Mouse (Mus musculus) stomach, embryonic 16.5 days (tissue): ENCODE results near the gene Srd5a2. TPM values are rescaled to one million over a fixed set of nuclear protein-coding genes. Genes with fewer than 3 reads are reported as not detected.

Experiments used
- ATAC-seq: fragments of 200-750 bp; cut with Nextera tagmentation; 2 replicates; pipeline ENCODE4 v1.8.0; 2017; ENCODE audit warnings: moderate number of reproducible peaks, moderate TSS enrichment; ENCODE audit not compliant: insufficient read depth, low FRiP score
- H3K27ac ChIP-seq: fragments of 300-500 bp; sonication (generic); 2 replicates; pipeline ENCODE4 v1.5.1; 2014; ENCODE audit warnings: low read length
- H3K27me3 ChIP-seq: fragments of 300-500 bp; sonication (generic); 2 replicates; pipeline ENCODE4 v1.6.1; 2014; ENCODE audit warnings: low read length, control low read depth, mixed read lengths; ENCODE audit not compliant: control insufficient read depth, insufficient read depth
- H3K36me3 ChIP-seq: fragments of 300-500 bp; sonication (generic); 2 replicates; pipeline ENCODE4 v1.6.1; 2014; ENCODE audit warnings: low read length; ENCODE audit not compliant: control insufficient read depth, insufficient read depth
- H3K4me1 ChIP-seq: fragments of 300-500 bp; sonication (generic); 2 replicates; pipeline ENCODE4 v1.6.1; 2014; ENCODE audit warnings: low read length, control low read depth, mixed read lengths; ENCODE audit not compliant: control insufficient read depth, insufficient read depth
- H3K4me2 ChIP-seq: fragments of 300-500 bp; sonication (generic); 2 replicates; pipeline ENCODE4 v1.6.1; 2014; ENCODE audit warnings: low read depth, low read length, mixed read lengths
- H3K4me3 ChIP-seq: fragments of 300-500 bp; sonication (generic); replicated peaks from 2 replicates; pipeline ENCODE4 v1.5.1; 2014; ENCODE audit warnings: mild to moderate bottlenecking, low read length
- H3K9ac ChIP-seq: fragments of 300-500 bp; sonication (generic); 2 replicates; pipeline ENCODE4 v1.6.1; 2014; ENCODE audit warnings: low read length
- H3K9me3 ChIP-seq: fragments of 300-500 bp; sonication (generic); replicated peaks from 2 replicates; pipeline ENCODE4 v1.6.1; 2016; ENCODE audit warnings: low read length, control low read depth; ENCODE audit not compliant: control insufficient read depth
- WGBS: fragments of 180-500 bp; shearing (Covaris S2); extraction: QIAGEN DNeasy Blood & Tissue Kit; methylation state at CpG from one replicate; pipeline ENCODE4 v1.1.7; 2014; 5-methylcytosine and 5-hydroxymethylcytosine counted together
- polyA plus RNA-seq: library from polyadenylated mRNA; unstranded; fragments of >200 nt; fragmentation: Nextera tagmentation; extraction: Ambion mirVana; gene quantifications from 2 replicates; pipeline ENCODE4 v1.2.1, GENCODE M21; 2015

Srd5a2 gene
- polyA plus RNA-seq, 1 experiment from 2014 or later: not detected

GRCm38 (mm10) chr17:73995907-73996645 lies 51.6 kb downstream of the Srd5a2 start:
- H3K4me3 ChIP-seq: no peak overlapping the region
- H3K9me3 ChIP-seq: no peaks in the 10 kb centered on the region
- no peak overlapping the region for H3K4me2 ChIP-seq
- no peak overlapping the region for H3K9ac ChIP-seq
- H3K27ac ChIP-seq: no peak overlapping the region
- ATAC-seq: no peak
- WGBS: 80% methylated on average over 13 of the region's 13 CpGs
- H3K27me3 ChIP-seq: no peaks in the 10 kb centered on the region
- H3K4me1 ChIP-seq: no peaks in the 10 kb centered on the region
- H3K36me3 ChIP-seq: no peaks in the 10 kb centered on the region

DNA sequence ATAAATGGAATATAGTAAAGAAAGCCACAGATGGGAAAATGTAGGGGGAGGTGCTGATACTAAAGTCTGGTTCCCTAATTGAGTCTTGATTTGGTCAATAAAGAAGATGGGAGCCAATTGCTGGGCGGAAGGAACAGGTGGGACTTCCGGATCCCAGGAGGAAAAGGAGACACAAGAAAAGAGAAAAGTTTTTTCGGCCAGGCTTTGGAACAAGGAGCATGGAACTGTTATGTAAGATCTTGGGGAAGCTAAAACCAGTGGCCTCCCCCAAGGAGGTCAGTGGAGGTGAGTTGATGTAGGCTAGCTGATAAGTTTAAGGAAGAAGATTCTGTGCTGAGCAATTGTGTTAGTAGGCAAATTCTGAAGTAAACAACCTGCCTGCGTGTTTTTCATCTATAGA lies 56.5 kb downstream of the Srd5a2 start:
- 88% methylated on average over 4 of the region's 4 CpGs for WGBS
- no peak for ATAC-seq

DNA sequence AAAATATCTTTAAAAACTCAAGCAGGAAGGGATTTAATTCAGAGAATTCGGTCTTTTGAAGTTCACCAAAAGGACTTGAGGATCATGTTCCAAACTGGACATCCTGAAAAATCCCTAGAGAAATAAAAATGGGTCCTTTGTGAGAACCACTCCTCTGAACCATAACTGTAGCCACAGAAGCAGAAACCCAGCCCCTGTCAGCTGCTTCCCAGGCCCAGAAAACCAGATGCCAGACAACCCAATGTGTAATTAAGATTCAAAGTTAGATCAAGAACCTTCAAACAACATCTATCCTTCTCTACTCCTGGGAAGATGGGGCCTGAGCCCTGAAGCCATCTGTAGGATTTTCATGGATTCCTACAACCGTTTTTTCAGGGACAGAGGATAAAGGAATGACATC lies 61.1 kb downstream of the Srd5a2 start:
- no peak for ATAC-seq
- 74% methylated on average over 2 of the region's 2 CpGs for WGBS
- Histone ChIP-seq H3K36me3 (no peaks in the 10 kb centered on the region), H3K4me3 (no peak overlapping the region), H3K27me3 (no peaks in the 10 kb centered on the region), H3K9me3 (no peaks in the 10 kb centered on the region), H3K4me2 (no peak overlapping the region), H3K4me1 (no peaks in the 10 kb centered on the region), H3K9ac (no peak overlapping the region), H3K27ac (no peak overlapping the region)

More for the DNA sequence above, 56.5 kb downstream of the Srd5a2 start:
- H3K4me3 ChIP-seq: no peak overlapping the region
- no peak overlapping the region for H3K9ac ChIP-seq
- H3K27ac ChIP-seq: no peak overlapping the region
- no peaks in the 10 kb centered on the region for H3K36me3 ChIP-seq
- no peaks in the 10 kb centered on the region for H3K9me3 ChIP-seq
- no peaks in the 10 kb centered on the region for H3K4me1 ChIP-seq
- H3K27me3 ChIP-seq: no peaks in the 10 kb centered on the region
- H3K4me2 ChIP-seq: no peak overlapping the region

- WGBS: 72% methylated on average over 4 of the region's 4 CpGs
- no peak for ATAC-seq
- H3K9me3 ChIP-seq: no peaks in the 10 kb centered on the region
- H3K4me1 ChIP-seq: no peaks in the 10 kb centered on the region
- H3K36me3 ChIP-seq: no peaks in the 10 kb centered on the region
- H3K9ac ChIP-seq: no peak overlapping the region
- no peak overlapping the region for H3K27ac ChIP-seq
- no peak overlapping the region for H3K4me3 ChIP-seq
- no peak overlapping the region for H3K4me2 ChIP-seq
- no peaks in the 10 kb centered on the region for H3K27me3 ChIP-seq
Measured at GRCm38 (mm10) chr17:73985936-73986335, 61.8 kb downstream of the Srd5a2 start.

DNA sequence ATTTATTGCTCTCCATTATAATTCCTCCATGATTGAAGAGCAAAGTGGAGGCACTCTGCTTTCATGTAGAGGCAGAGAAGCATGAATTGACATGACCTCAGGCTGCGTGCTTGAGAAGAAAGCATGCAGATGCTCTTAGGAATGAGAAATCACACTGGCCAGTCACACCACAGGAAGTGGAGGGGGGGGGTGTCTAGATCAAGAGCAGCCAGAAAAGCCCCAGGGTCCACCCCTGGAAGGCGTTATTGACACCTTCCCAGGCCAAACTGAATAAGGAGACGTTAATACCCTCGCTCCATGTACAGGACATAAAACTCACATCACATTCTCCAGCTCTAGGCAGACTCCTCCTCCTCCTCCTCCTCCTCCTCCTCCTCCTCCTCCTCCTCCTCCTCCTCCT lies 63.2 kb downstream of the Srd5a2 start:
- 18% methylated on average over 4 of the region's 4 CpGs for WGBS
- Histone ChIP-seq H3K9ac (no peak overlapping the region), H3K36me3 (no peaks in the 10 kb centered on the region), H3K9me3 (no peaks in the 10 kb centered on the region), H3K27ac (no peak overlapping the region), H3K4me3 (no peak overlapping the region), H3K4me2 (no peak overlapping the region), H3K4me1 (no peaks in the 10 kb centered on the region), H3K27me3 (no peaks in the 10 kb centered on the region)
- ATAC-seq: no peak

DNA sequence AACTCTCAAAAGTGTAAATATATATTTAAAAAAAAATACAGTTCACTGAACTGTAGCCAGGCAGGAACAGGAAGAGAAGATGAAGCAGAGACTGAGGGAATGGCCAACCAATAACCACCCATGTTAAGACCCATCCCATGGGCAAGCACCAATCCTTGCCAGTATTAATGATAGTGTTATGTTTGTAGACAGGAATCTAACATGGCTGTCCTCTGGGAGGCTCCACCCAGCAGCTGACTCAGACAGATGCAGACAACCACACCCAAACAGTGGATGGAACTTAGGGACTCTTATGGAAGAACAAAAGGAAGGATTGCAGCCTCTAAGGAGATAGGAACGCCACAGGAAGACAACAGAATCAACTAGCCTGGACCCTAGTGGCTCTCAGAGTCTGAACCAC lies 64.8 kb downstream of the Srd5a2 start:
- no peaks in the 10 kb centered on the region for H3K27me3 ChIP-seq
- H3K4me1 ChIP-seq: no peaks in the 10 kb centered on the region
- no peak overlapping the region for H3K27ac ChIP-seq
- no peak overlapping the region for H3K9ac ChIP-seq
- ATAC-seq: no peak
- no peaks in the 10 kb centered on the region for H3K36me3 ChIP-seq
- H3K9me3 ChIP-seq: no peaks in the 10 kb centered on the region
- WGBS: 78% methylated on average over 1 of the region's 1 CpGs
- H3K4me2 ChIP-seq: no peak overlapping the region
- no peak overlapping the region for H3K4me3 ChIP-seq

DNA sequence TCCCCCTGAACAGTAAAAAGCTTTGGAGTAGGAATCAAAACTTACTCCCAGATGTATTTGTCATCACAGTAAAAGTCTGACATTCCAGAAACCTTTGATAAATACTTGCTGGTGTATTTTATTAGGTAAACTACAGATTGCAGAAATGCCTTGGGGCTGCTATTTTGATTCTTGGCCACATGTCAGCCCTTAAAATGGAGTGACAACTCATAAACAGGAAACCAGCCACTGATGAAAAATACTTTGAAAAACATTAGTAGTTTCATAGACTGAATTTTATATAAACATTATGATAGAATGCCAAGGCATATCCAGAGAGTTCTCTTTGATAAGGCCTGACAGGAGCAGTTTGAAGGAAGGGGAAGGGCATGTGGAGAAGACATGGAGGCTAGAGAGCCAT lies 71.7 kb downstream of the Srd5a2 start:
- H3K9me3 ChIP-seq: no peaks in the 10 kb centered on the region
- H3K4me2 ChIP-seq: no peak overlapping the region
- H3K9ac ChIP-seq: no peak overlapping the region
- H3K4me3 ChIP-seq: no peak overlapping the region
- H3K4me1 ChIP-seq: no peaks in the 10 kb centered on the region
- ATAC-seq: no peak
- no peak overlapping the region for H3K27ac ChIP-seq
- H3K27me3 ChIP-seq: no peaks in the 10 kb centered on the region
- no peaks in the 10 kb centered on the region for H3K36me3 ChIP-seq

DNA sequence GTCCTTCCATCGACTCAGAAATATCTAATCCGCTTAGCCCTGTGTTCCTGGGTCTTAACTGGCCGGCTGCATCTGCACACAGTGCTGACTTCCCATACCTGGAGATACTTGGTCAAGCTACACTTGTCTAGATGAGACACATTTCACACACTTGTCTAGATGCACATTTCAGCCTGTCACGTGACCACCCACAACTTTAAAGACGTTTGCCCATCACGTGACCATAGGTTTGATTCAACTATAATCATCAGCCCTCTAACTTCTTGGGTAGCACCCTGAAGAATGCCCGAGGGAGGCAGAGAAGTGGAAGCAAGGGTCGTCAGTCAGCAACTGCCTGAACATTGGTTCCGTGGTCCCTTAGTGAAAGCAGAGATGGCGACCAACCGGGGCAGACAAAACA lies 75.1 kb downstream of the Srd5a2 start:
- no peak overlapping the region for H3K4me3 ChIP-seq
- H3K27ac ChIP-seq: no peak overlapping the region
- H3K9ac ChIP-seq: no peak overlapping the region
- no peak for ATAC-seq
- 0 out of 2 replicates have a peak, but pooled peaks cover 4% of the 10 kb centered on the region for H3K4me1 ChIP-seq
- H3K4me2 ChIP-seq: no peak overlapping the region
- H3K27me3 ChIP-seq: no peaks in the 10 kb centered on the region
- H3K9me3 ChIP-seq: no peaks in the 10 kb centered on the region
- H3K36me3 ChIP-seq: no peaks in the 10 kb centered on the region
- 92% methylated on average over 11 of the region's 11 CpGs for WGBS

DNA sequence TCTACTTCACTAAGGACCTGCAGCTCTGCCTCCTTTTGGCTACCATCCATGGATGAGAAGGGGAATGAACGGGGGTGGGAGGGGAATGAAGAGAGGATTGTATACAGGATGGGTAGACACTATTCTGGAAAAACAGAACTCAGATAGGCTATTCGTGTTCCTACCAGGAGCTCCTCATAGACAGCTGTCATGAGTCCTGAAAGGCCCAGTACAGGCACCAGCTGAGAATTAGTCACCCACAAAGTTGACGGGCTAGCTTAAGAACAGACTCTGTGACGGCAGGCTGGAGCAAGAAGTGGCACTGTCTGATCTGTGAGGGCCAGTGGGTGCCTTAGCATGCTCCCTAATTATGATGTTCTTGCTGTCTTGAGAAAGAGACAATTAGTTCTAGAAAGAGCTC lies 76.4 kb downstream of the Srd5a2 start:
- Histone ChIP-seq H3K27ac (no peak overlapping the region), H3K27me3 (no peaks in the 10 kb centered on the region), H3K4me1 (0 out of 2 replicates have a peak, but pooled peaks cover 4% of the 10 kb centered on the region), H3K9me3 (no peaks in the 10 kb centered on the region), H3K4me3 (no peak overlapping the region), H3K36me3 (no peaks in the 10 kb centered on the region), H3K9ac (no peak overlapping the region), H3K4me2 (no peak overlapping the region)
- WGBS: 69% methylated on average over 4 of the region's 4 CpGs
- no peak for ATAC-seq
